Comparison of ENCODE assay signal across 7 mouse cellular contexts in the genomic region with DNA sequence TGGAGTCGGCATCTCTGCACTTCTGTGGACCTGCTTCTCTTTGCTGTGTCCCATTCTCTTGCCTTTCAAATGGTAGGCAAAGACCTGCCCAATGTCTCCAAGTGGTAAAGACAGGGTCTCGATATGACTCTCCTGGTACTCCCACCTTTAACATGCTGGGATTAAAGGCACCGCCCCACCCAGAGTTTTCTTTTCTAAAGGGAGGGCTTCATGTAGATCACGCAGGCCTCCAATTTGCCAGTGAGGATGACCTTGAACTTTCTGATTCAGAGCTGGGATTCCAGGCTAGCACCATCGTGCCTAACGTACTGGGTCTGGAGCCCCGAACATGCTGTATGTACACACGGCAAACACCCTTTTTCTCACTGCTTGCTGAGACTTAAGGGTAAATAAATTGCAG. TPM values are rescaled to one million over a fixed set of nuclear protein-coding genes. Genes with fewer than 3 reads are reported as not detected.
DNase-seq lines count a peak whose midpoint lies in the region; ATAC-seq and TF ChIP-seq lines count a peak whose summit lies in the region.

No protein-coding gene starts in this region.

- peak overlapping the region; percentile 65 for H3K27ac ChIP-seq in testis, adult 2 months (ENCODE audit: control insufficient read depth, insufficient read depth, low read depth, low read length)
- H3K27ac ChIP-seq in embryonic facial prominence, embryonic 15.5 days (replicated peaks): peak overlapping the region; percentile 90
- peak overlapping the region; percentile 96 for H3K27ac ChIP-seq in limb, embryonic 13.5 days

- no peak for TF ChIP-seq CTCF in testis, adult 2 months (IDR thresholded peaks at IDR 0.05; ENCODE audit: control insufficient read depth, insufficient read depth, insufficient replicate concordance, low read depth, low read length)

- peak overlapping the region; percentile 86 for H3K4me2 ChIP-seq in embryonic facial prominence, embryonic 15.5 days (replicated peaks)
- H3K4me2 ChIP-seq in limb, embryonic 13.5 days (replicated peaks): peak overlapping the region; percentile 89

- H3K27me3 ChIP-seq in testis, adult 2 months (ENCODE audit: control insufficient read depth, insufficient read depth, low read length): no peaks in the 10 kb centered on the region
- H3K27me3 ChIP-seq in embryonic facial prominence, embryonic 15.5 days: no peaks in the 10 kb centered on the region
- no peaks in the 10 kb centered on the region for H3K27me3 ChIP-seq in limb, embryonic 13.5 days

- H3K36me3 ChIP-seq in testis, adult 2 months (ENCODE audit: control insufficient read depth, insufficient read depth, low read length): no peaks in the 10 kb centered on the region
- peaks cover 5% of the 10 kb centered on the region; the same call in 1 of the 2 replicates for H3K36me3 ChIP-seq in embryonic facial prominence, embryonic 15.5 days
- peaks cover 1% of the 10 kb centered on the region; the same call in 1 of the 2 replicates for H3K36me3 ChIP-seq in limb, embryonic 13.5 days

- H3K9ac ChIP-seq in embryonic facial prominence, embryonic 15.5 days: peak overlapping the region; percentile 65; the same call in 1 of the 2 replicates
- H3K9ac ChIP-seq in limb, embryonic 13.5 days: peak overlapping the region; percentile 81

- DNase-seq in testis, postnatal 10 days (ENCODE audit: low spot score): no peak
- no peak for DNase-seq in natural killer cell, adult 2 months (ENCODE audit: low spot score in 2 of 2)
- no peak for DNase-seq in right cerebral cortex, postnatal 10 days (ENCODE audit: low spot score in 2 of 2)
- DNase-seq in ovary, adult 18-20 months (ENCODE audit: low spot score): no peak

- ATAC-seq in embryonic facial prominence, embryonic 15.5 days (ENCODE audit: insufficient number of reproducible peaks, low FRiP score, low TSS enrichment, low read depth): no peak
- no peak for ATAC-seq in limb, embryonic 13.5 days (ENCODE audit: low FRiP score, low read depth)

- 3% methylated on average over 8 of the region's 8 CpGs for WGBS in embryonic facial prominence, embryonic 15.5 days
- WGBS in limb, embryonic 13.5 days: 4% methylated on average over 8 of the region's 8 CpGs

- H3K4me3 ChIP-seq in testis, adult 2 months (ENCODE audit: control insufficient read depth, low read depth, low read length): peak overlapping the region; percentile 80
- peak overlapping the region; percentile 64 for H3K4me3 ChIP-seq in embryonic facial prominence, embryonic 15.5 days (replicated peaks)
- H3K4me3 ChIP-seq in limb, embryonic 13.5 days: peak overlapping the region; percentile 64

- no peaks in the 10 kb centered on the region for H3K9me3 ChIP-seq in embryonic facial prominence, embryonic 15.5 days (replicated peaks)
- H3K9me3 ChIP-seq in limb, embryonic 13.5 days: no peaks in the 10 kb centered on the region

- H3K4me1 ChIP-seq in testis, adult 2 months (ENCODE audit: control insufficient read depth, insufficient read depth, low read length): peaks cover 24% of the 10 kb centered on the region
- peaks cover 41% of the 10 kb centered on the region for H3K4me1 ChIP-seq in embryonic facial prominence, embryonic 15.5 days
- peaks cover 41% of the 10 kb centered on the region for H3K4me1 ChIP-seq in limb, embryonic 13.5 days

- no peak for TF ChIP-seq POLR2A in testis, adult 2 months (IDR thresholded peaks at IDR 0.05; ENCODE audit: control insufficient read depth, low read depth, low read length)

RNA-seq across cellular contexts. Expression of a gene that starts 6.1 kb away (rescaled TPM):
- 32.7 and 38.9 TPM in 2 replicates for polyA plus RNA-seq in testis, adult 2 months (2012; rRNA removed)
- polyA plus RNA-seq in embryonic facial prominence, embryonic 15.5 days (2015; fragmentation: Nextera tagmentation; extraction: Ambion mirVana): 351 and 370 TPM in 2 replicates
- 514 and 554 TPM in 2 replicates for polyA plus RNA-seq in limb, embryonic 13.5 days (2015; fragmentation: Nextera tagmentation; extraction: Ambion mirVana)

RNA-seq across cellular contexts. Expression of a gene that starts 14.2 kb away (rescaled TPM):
- polyA plus RNA-seq in testis, adult 2 months (2012; rRNA removed): 5.8 and 6.0 TPM in 2 replicates
- polyA plus RNA-seq in embryonic facial prominence, embryonic 15.5 days (2015; fragmentation: Nextera tagmentation; extraction: Ambion mirVana): 8.2 and 9.5 TPM in 2 replicates
- polyA plus RNA-seq in limb, embryonic 13.5 days (2015; fragmentation: Nextera tagmentation; extraction: Ambion mirVana): 8.6 and 10.0 TPM in 2 replicates

RNA-seq across cellular contexts. Expression of a gene that starts 14.6 kb away (rescaled TPM):
- polyA plus RNA-seq in testis, adult 2 months (2012; rRNA removed): 77.0 and 84.3 TPM in 2 replicates
- 45.5 and 46.9 TPM in 2 replicates for polyA plus RNA-seq in embryonic facial prominence, embryonic 15.5 days (2015; fragmentation: Nextera tagmentation; extraction: Ambion mirVana)
- polyA plus RNA-seq in limb, embryonic 13.5 days (2015; fragmentation: Nextera tagmentation; extraction: Ambion mirVana): 40.4 and 42.5 TPM in 2 replicates

RNA-seq across cellular contexts. Expression of a gene that starts 30.2 kb away (rescaled TPM):
- 156 and 170 TPM in 2 replicates for polyA plus RNA-seq in testis, adult 2 months (2012; rRNA removed)
- 25.2 and 30.0 TPM in 2 replicates for polyA plus RNA-seq in embryonic facial prominence, embryonic 15.5 days (2015; fragmentation: Nextera tagmentation; extraction: Ambion mirVana)
- 25.3 and 27.9 TPM in 2 replicates for polyA plus RNA-seq in limb, embryonic 13.5 days (2015; fragmentation: Nextera tagmentation; extraction: Ambion mirVana)
